ENCODE assay signal across 22 mouse cellular contexts in the genomic region with DNA sequence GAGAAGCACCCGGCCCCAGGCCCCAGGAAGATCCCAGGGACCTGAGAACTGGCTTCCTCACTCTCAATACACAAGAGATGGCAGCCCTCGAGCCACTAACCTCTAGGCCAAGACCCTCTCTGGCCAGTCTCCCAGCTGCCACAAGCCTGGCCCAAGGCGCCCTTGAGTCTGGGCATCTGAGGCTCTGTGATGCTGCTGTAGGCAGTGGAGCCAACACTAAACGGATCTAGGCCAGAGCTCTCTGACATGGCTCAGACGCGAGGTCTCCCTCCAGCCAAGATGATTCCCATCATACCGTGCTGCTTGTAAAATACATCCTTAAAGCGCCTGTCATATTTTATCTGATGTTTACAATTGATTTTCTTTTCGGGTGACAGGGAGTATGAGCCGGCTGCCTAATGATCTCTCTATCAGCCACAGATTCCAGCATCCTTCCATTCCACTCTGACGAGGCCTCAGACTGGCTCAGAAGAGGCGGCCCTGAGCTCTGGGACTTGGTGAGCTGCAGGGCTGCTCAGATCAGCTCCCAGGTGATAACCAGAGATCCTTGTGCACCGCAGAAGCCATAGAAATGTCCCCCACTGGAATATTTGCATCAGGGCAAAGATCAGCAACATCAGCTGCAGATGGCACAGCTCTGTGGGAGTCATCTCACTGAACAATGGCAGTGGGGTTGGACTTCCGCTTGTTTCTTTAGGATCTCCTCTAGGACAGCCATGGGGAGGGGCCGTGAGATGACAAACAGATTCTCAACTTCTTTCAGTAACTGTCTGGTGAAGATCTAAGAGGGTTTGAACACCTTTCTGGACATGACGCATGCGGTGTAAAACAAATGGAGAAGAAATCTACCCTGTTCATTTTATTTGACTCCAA.
DNase-seq lines count a peak whose midpoint lies in the region; ATAC-seq and TF ChIP-seq lines count a peak whose summit lies in the region.
"Had no signal": no experiment of that assay in that cellular context is flagged by ENCODE, and none has a peak within 500 bp of the region (broad histone marks: within the 10 kb centered on the region; RNA-seq: fewer than 3 reads in every experiment).

No protein-coding gene starts in this region.

- H3K27ac ChIP-seq in hindbrain, embryonic 12.5 days: peak overlapping the region; percentile 44; the same call in 1 of the 2 replicates
- no peak overlapping the region; the same call in 1 of the 2 replicates for H3K27ac ChIP-seq in hindbrain, embryonic 11.5 days (ENCODE audit: low read depth, low read length)
- H3K27ac ChIP-seq in midbrain, embryonic 11.5 days (ENCODE audit: low read depth, low read length): no peak overlapping the region
- no peak overlapping the region for H3K27ac ChIP-seq in midbrain, embryonic 15.5 days
- no peak overlapping the region; the same call in 1 of the 2 replicates for H3K27ac ChIP-seq in ES-E14 (ENCODE audit: insufficient read depth, low read depth, low read length, poor library complexity, severe bottlenecking)
- H3K27ac ChIP-seq in midbrain, embryonic 13.5 days: 0 out of 2 replicates have a peak overlapping the region, but pooled peaks have one; percentile 26
- H3K27ac ChIP-seq: gastrocnemius, adult 2 months; heart, embryonic 13.5 days; left cerebral cortex, adult 2 months; limb, embryonic 10.5 days; neural tube, embryonic 12.5 days had no signal

- H3K4me3 ChIP-seq in hindbrain, embryonic 12.5 days: no peak overlapping the region
- no peak overlapping the region for H3K4me3 ChIP-seq in hindbrain, embryonic 11.5 days (ENCODE audit: low read depth, low read length)
- H3K4me3 ChIP-seq in midbrain, embryonic 11.5 days (ENCODE audit: low read depth, low read length): no peak overlapping the region
- H3K4me3 ChIP-seq in midbrain, embryonic 15.5 days: no peak overlapping the region
- H3K4me3 ChIP-seq in ES-E14 (ENCODE audit: insufficient read depth in 1 of 2, low read depth in 1 of 2, low read length in 2 of 2, poor library complexity in 1 of 2, severe bottlenecking in 1 of 2): no peak overlapping the region
- H3K4me3 ChIP-seq in midbrain, embryonic 13.5 days (replicated peaks): no peak overlapping the region
- H3K4me3 ChIP-seq: gastrocnemius, adult 2 months; heart, embryonic 13.5 days; left cerebral cortex, adult 2 months; limb, embryonic 10.5 days; neural tube, embryonic 12.5 days had no signal

- no peak for ATAC-seq in hindbrain, embryonic 12.5 days (ENCODE audit: low FRiP score)
- no peak for ATAC-seq in hindbrain, embryonic 11.5 days (ENCODE audit: low FRiP score)
- no peak for ATAC-seq in midbrain, embryonic 11.5 days (ENCODE audit: low FRiP score)
- ATAC-seq in midbrain, embryonic 15.5 days (replicated peaks): no peak
- no peak for ATAC-seq in midbrain, embryonic 13.5 days
- ATAC-seq in granulocyte monocyte progenitor cell, adult 5-6 weeks (replicated peaks; ENCODE audit: poor library complexity, severe bottlenecking): no peak
- ATAC-seq: activated CD4-positive, CD25-positive, alpha-beta regulatory T cell, adult 4 months had no signal

- in situ Hi-C loops in ES-E14 (cut with MboI; ENCODE audit: low sequenced_read_pairs in 2 of 2, unreplicated experiment in 2 of 2): loop anchor here in 1 of 2 experiments (25.0 kb wide), 1 partner anchor 432 kb away; no protein-coding TSS in a partner anchor

- no peak overlapping the region for H3K9ac ChIP-seq in hindbrain, embryonic 12.5 days
- no peak overlapping the region for H3K9ac ChIP-seq in hindbrain, embryonic 11.5 days (ENCODE audit: low read depth, low read length)
- no peak overlapping the region for H3K9ac ChIP-seq in midbrain, embryonic 11.5 days (ENCODE audit: low read length)
- no peak overlapping the region for H3K9ac ChIP-seq in midbrain, embryonic 15.5 days
- no peak overlapping the region for H3K9ac ChIP-seq in ES-E14 (ENCODE audit: insufficient read depth, low read depth, low read length, poor library complexity, severe bottlenecking)
- no peak overlapping the region for H3K9ac ChIP-seq in midbrain, embryonic 13.5 days (replicated peaks)
- H3K9ac ChIP-seq: heart, embryonic 13.5 days; neural tube, embryonic 12.5 days had no signal

- H3K36me3 ChIP-seq in hindbrain, embryonic 12.5 days: no peaks in the 10 kb centered on the region
- H3K36me3 ChIP-seq in hindbrain, embryonic 11.5 days (ENCODE audit: control insufficient read depth, insufficient read depth, low read length): no peaks in the 10 kb centered on the region
- H3K36me3 ChIP-seq in midbrain, embryonic 11.5 days (ENCODE audit: control insufficient read depth, insufficient read depth, low read length): no peaks in the 10 kb centered on the region
- H3K36me3 ChIP-seq in midbrain, embryonic 15.5 days (replicated peaks): no peaks in the 10 kb centered on the region
- no peaks in the 10 kb centered on the region for H3K36me3 ChIP-seq in ES-E14 (ENCODE audit: control insufficient read depth, insufficient read depth, low read length, poor library complexity, severe bottlenecking)
- no peaks in the 10 kb centered on the region for H3K36me3 ChIP-seq in midbrain, embryonic 13.5 days
- H3K36me3 ChIP-seq: heart, embryonic 13.5 days; limb, embryonic 10.5 days; neural tube, embryonic 12.5 days had no signal

- WGBS in hindbrain, embryonic 12.5 days: 73% methylated on average over 17 of the region's 17 CpGs
- WGBS in hindbrain, embryonic 11.5 days: 76% methylated on average over 17 of the region's 17 CpGs
- WGBS in midbrain, embryonic 11.5 days: 76% methylated on average over 17 of the region's 17 CpGs
- WGBS in midbrain, embryonic 15.5 days: 65% methylated on average over 17 of the region's 17 CpGs
- 71% methylated on average over 17 of the region's 17 CpGs for WGBS in midbrain, embryonic 13.5 days

- 0 out of 2 replicates have a peak, but pooled peaks cover 8% of the 10 kb centered on the region for H3K9me3 ChIP-seq in hindbrain, embryonic 12.5 days (replicated peaks)
- H3K9me3 ChIP-seq in hindbrain, embryonic 11.5 days (ENCODE audit: control insufficient read depth, low read length): no peaks in the 10 kb centered on the region
- H3K9me3 ChIP-seq in midbrain, embryonic 11.5 days (ENCODE audit: control insufficient read depth, low read length): peaks cover 4% of the 10 kb centered on the region; the same call in 1 of the 2 replicates
- no peaks in the 10 kb centered on the region for H3K9me3 ChIP-seq in midbrain, embryonic 15.5 days
- H3K9me3 ChIP-seq in ES-E14 (ENCODE audit: control insufficient read depth, insufficient read depth, low read depth, low read length): no peaks in the 10 kb centered on the region
- H3K9me3 ChIP-seq in midbrain, embryonic 13.5 days: peaks cover 6% of the 10 kb centered on the region; the same call in 1 of the 2 replicates

- 0 out of 2 replicates have a peak, but pooled peaks cover 4% of the 10 kb centered on the region for H3K27me3 ChIP-seq in hindbrain, embryonic 12.5 days
- no peaks in the 10 kb centered on the region; the same call in 1 of the 2 replicates for H3K27me3 ChIP-seq in hindbrain, embryonic 11.5 days (ENCODE audit: control insufficient read depth, insufficient read depth, low read length)
- no peaks in the 10 kb centered on the region for H3K27me3 ChIP-seq in midbrain, embryonic 11.5 days (ENCODE audit: control insufficient read depth, insufficient read depth, low read length)
- H3K27me3 ChIP-seq in midbrain, embryonic 15.5 days (replicated peaks): no peaks in the 10 kb centered on the region
- H3K27me3 ChIP-seq in midbrain, embryonic 13.5 days: peaks cover 3% of the 10 kb centered on the region; the same call in 1 of the 2 replicates
- H3K27me3 ChIP-seq: neural tube, embryonic 12.5 days had no signal

- peaks cover 15% of the 10 kb centered on the region; the same call in 1 of the 2 replicates for H3K4me1 ChIP-seq in hindbrain, embryonic 12.5 days
- no peaks in the 10 kb centered on the region for H3K4me1 ChIP-seq in hindbrain, embryonic 11.5 days (replicated peaks; ENCODE audit: control insufficient read depth, insufficient read depth, low read length)
- peaks cover 5% of the 10 kb centered on the region for H3K4me1 ChIP-seq in midbrain, embryonic 11.5 days (ENCODE audit: control insufficient read depth, insufficient read depth, low read length)
- peaks cover 14% of the 10 kb centered on the region for H3K4me1 ChIP-seq in midbrain, embryonic 15.5 days
- peaks cover 0 to 11% of the 10 kb centered on the region in 2 experiments; a peak in 2 of 4 replicates for H3K4me1 ChIP-seq in ES-E14 (ENCODE audit: control insufficient read depth in 2 of 2, insufficient read depth in 2 of 2, low read length in 2 of 2, poor library complexity in 1 of 2)
- peaks cover 24% of the 10 kb centered on the region for H3K4me1 ChIP-seq in midbrain, embryonic 13.5 days (replicated peaks)
- H3K4me1 ChIP-seq: heart, embryonic 13.5 days; neural tube, embryonic 12.5 days had no signal

- H3K4me2 ChIP-seq in hindbrain, embryonic 12.5 days (replicated peaks): no peak overlapping the region
- no peak overlapping the region for H3K4me2 ChIP-seq in hindbrain, embryonic 11.5 days (replicated peaks; ENCODE audit: low read depth, low read length)
- H3K4me2 ChIP-seq in midbrain, embryonic 11.5 days: no peak overlapping the region
- H3K4me2 ChIP-seq in midbrain, embryonic 15.5 days: no peak overlapping the region
- H3K4me2 ChIP-seq in midbrain, embryonic 13.5 days (replicated peaks): no peak overlapping the region
- H3K4me2 ChIP-seq: heart, embryonic 13.5 days; neural tube, embryonic 12.5 days had no signal

- DNase-seq in hindbrain, embryonic 11.5 days (ENCODE audit: low spot score): no peak
- peak; percentile 79 for DNase-seq in midbrain, embryonic 11.5 days (ENCODE audit: low spot score, missing footprints)
- peak; percentile 35 for DNase-seq in ES-E14 (ENCODE audit: low read depth, low spot score)
- DNase-seq: adrenal gland, postnatal 10 days; B cell, adult 2 months; cerebellum, adult 11 months; gastrocnemius, adult 2 months; heart, adult 18-20 months; kidney, adult 8-10 months; kidney, postnatal 14 days; lung, adult 18-20 months; right cerebral cortex, postnatal 4 days; thymus, adult 2 months had no signal

TF ChIP-seq in ES-E14, 5 proteins besides CTCF, POLR2A, EP300 and RAD21:
- no peak for TF ChIP-seq ZNF384 (IDR thresholded peaks at IDR 0.05; ENCODE audit: low read depth, low read length)
- TF ChIP-seq MAFK (IDR thresholded peaks at IDR 0.05; ENCODE audit: insufficient read depth, low read depth, low read length): no peak
- no peak for TF ChIP-seq CHD2 (IDR thresholded peaks at IDR 0.05; ENCODE audit: low read depth, low read length)
- TF ChIP-seq ZC3H11A (IDR thresholded peaks at IDR 0.05; ENCODE audit: borderline replicate concordance, low read depth, low read length): no peak
- no peak for TF ChIP-seq HCFC1 (IDR thresholded peaks at IDR 0.05; ENCODE audit: borderline replicate concordance, insufficient read depth, low read length)

Comparison
In these comparisons a context has a peak if more than half of its experiments do, and no peak if none do; other contexts are left out.
1. H3K27ac ChIP-seq: peak in hindbrain, embryonic 12.5 days (single experiment) and midbrain, embryonic 13.5 days (single experiment); none in hindbrain, embryonic 11.5 days (single experiment), midbrain, embryonic 11.5 days (single experiment), midbrain, embryonic 15.5 days (single experiment) and ES-E14 (single experiment).